Comparison of ENCODE assay signal across 8 mouse cellular contexts in genomic region chr6:115480322-115481017, GRCm38 (mm10).
DNase-seq lines count a peak whose midpoint lies in the region; ATAC-seq lines count a peak whose summit lies in the region.

No protein-coding gene starts in this region.

- H3K4me3 ChIP-seq in midbrain, embryonic 11.5 days (ENCODE audit: low read depth, low read length) = no peak overlapping the region
- no peak overlapping the region for H3K4me3 ChIP-seq in midbrain, embryonic 10.5 days
- H3K4me3 ChIP-seq in heart, embryonic 16.5 days (ENCODE audit: low read length) = no peak overlapping the region
- no peak overlapping the region for H3K4me3 ChIP-seq in midbrain, embryonic 16.5 days (ENCODE audit: low read depth, low read length)

- peaks cover 10% of the 10 kb centered on the region for H3K4me1 ChIP-seq in midbrain, embryonic 11.5 days (ENCODE audit: control insufficient read depth, insufficient read depth, low read length)
- H3K4me1 ChIP-seq in midbrain, embryonic 10.5 days = peaks cover 19% of the 10 kb centered on the region
- H3K4me1 ChIP-seq in heart, embryonic 16.5 days (ENCODE audit: control insufficient read depth, insufficient read depth, low read length) = peaks cover 35% of the 10 kb centered on the region
- H3K4me1 ChIP-seq in midbrain, embryonic 16.5 days (ENCODE audit: control insufficient read depth, insufficient read depth, low read length) = peaks cover 9% of the 10 kb centered on the region

- H3K9ac ChIP-seq in midbrain, embryonic 11.5 days (ENCODE audit: low read length) = no peak overlapping the region
- no peak overlapping the region for H3K9ac ChIP-seq in heart, embryonic 16.5 days (ENCODE audit: low read length)
- no peak overlapping the region for H3K9ac ChIP-seq in midbrain, embryonic 16.5 days (ENCODE audit: low read depth, low read length)

- H3K27me3 ChIP-seq in midbrain, embryonic 11.5 days (ENCODE audit: control insufficient read depth, insufficient read depth, low read length) = peaks cover 38% of the 10 kb centered on the region
- H3K27me3 ChIP-seq in midbrain, embryonic 10.5 days (ENCODE audit: low read depth, poor library complexity, severe bottlenecking) = peaks cover 100% of the 10 kb centered on the region
- H3K27me3 ChIP-seq in heart, embryonic 16.5 days (ENCODE audit: control insufficient read depth, insufficient read depth, low read length) = no peaks in the 10 kb centered on the region
- peaks cover 8% of the 10 kb centered on the region for H3K27me3 ChIP-seq in midbrain, embryonic 16.5 days (ENCODE audit: control insufficient read depth, insufficient read depth, low read depth, low read length)

- no peak for DNase-seq in midbrain, embryonic 11.5 days (ENCODE audit: low spot score, missing footprints)
- no peak for DNase-seq in midbrain, embryonic 10.5 days (ENCODE audit: low spot score)
- peak; percentile 74 to 75 for DNase-seq in adrenal gland, postnatal 36 days
- DNase-seq in liver = peak; percentile 74
- no peak for DNase-seq in layer of hippocampus, adult 11-12 months (ENCODE audit: low spot score)
- no peak for DNase-seq in cerebellum, postnatal 14 days

- H3K4me2 ChIP-seq in midbrain, embryonic 11.5 days = no peak overlapping the region
- H3K4me2 ChIP-seq in heart, embryonic 16.5 days (ENCODE audit: low read depth, low read length) = peak overlapping the region; percentile 28
- no peak overlapping the region for H3K4me2 ChIP-seq in midbrain, embryonic 16.5 days (ENCODE audit: low read length)

- no peak overlapping the region for H3K27ac ChIP-seq in midbrain, embryonic 11.5 days (ENCODE audit: low read depth, low read length)
- no peak overlapping the region for H3K27ac ChIP-seq in midbrain, embryonic 10.5 days (replicated peaks)
- peak overlapping the region; percentile 71 for H3K27ac ChIP-seq in heart, embryonic 16.5 days (ENCODE audit: low read length)
- H3K27ac ChIP-seq in midbrain, embryonic 16.5 days (ENCODE audit: low read length) = no peak overlapping the region

- 0 out of 2 replicates have a peak, but pooled peaks have one; percentile 59 for ATAC-seq in midbrain, embryonic 11.5 days (ENCODE audit: low FRiP score)
- peak; percentile 75 for ATAC-seq in heart, embryonic 16.5 days (replicated peaks; ENCODE audit: extremely low read depth, insufficient read depth, low FRiP score)
- ATAC-seq in midbrain, embryonic 16.5 days = peak; percentile 81

- WGBS in midbrain, embryonic 11.5 days = 20% methylated on average over 5 of the region's 5 CpGs
- WGBS in midbrain, embryonic 10.5 days = 28% methylated on average over 5 of the region's 5 CpGs
- 8% methylated on average over 5 of the region's 5 CpGs for WGBS in heart, embryonic 16.5 days
- 31% methylated on average over 5 of the region's 5 CpGs for WGBS in midbrain, embryonic 16.5 days

- no peaks in the 10 kb centered on the region for H3K9me3 ChIP-seq in midbrain, embryonic 11.5 days (ENCODE audit: control insufficient read depth, low read length)
- H3K9me3 ChIP-seq in midbrain, embryonic 10.5 days (replicated peaks) = no peaks in the 10 kb centered on the region
- H3K9me3 ChIP-seq in heart, embryonic 16.5 days (replicated peaks; ENCODE audit: control insufficient read depth, low read length) = no peaks in the 10 kb centered on the region
- no peaks in the 10 kb centered on the region for H3K9me3 ChIP-seq in midbrain, embryonic 16.5 days (replicated peaks; ENCODE audit: control insufficient read depth, low read length, poor library complexity, severe bottlenecking)

- no peaks in the 10 kb centered on the region for H3K36me3 ChIP-seq in midbrain, embryonic 11.5 days (ENCODE audit: control insufficient read depth, insufficient read depth, low read length)
- H3K36me3 ChIP-seq in midbrain, embryonic 10.5 days = no peaks in the 10 kb centered on the region
- H3K36me3 ChIP-seq in heart, embryonic 16.5 days (ENCODE audit: control insufficient read depth, insufficient read depth) = no peaks in the 10 kb centered on the region
- no peaks in the 10 kb centered on the region for H3K36me3 ChIP-seq in midbrain, embryonic 16.5 days (ENCODE audit: control insufficient read depth, insufficient read depth, low read length)

Comparison
In these comparisons a context has a peak if more than half of its experiments do, and no peak if none do; other contexts are left out.
1. DNase-seq: peak in adrenal gland, postnatal 36 days (2 of 2) and liver (single experiment); none in midbrain, embryonic 11.5 days (single experiment), midbrain, embryonic 10.5 days (single experiment), layer of hippocampus, adult 11-12 months (single experiment) and cerebellum, postnatal 14 days (0 of 2).
2. Peak in every context shown above with its lines, with median percentiles within 50 percentile points of each other: ATAC-seq.